Mouse (Mus musculus): ENCODE measurements around the gene Tmem72.
A peak's percentile ranks its signal among the peaks of the same experiment; 100 is the strongest.

The Tmem72 gene

DNA sequence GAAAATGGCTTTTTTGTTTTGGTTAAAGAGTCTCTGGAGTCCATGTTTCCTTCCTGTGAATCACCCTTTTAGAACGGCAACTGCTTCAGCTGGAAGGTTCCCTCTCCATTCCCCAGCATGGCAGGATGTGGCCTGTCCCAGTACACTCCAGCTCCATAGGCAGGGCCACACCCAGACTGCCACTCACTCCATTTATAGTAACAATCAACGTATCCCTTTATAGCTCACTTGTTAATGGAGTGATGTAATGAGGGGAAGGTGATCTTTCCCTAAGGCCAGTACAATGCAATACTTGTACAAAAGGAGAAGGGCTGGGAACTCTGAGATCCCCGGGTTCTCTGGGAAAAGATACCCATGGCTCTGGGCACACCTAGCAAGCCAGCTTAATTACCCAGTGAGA is 72.4 kb downstream of the Tmem72 start:
- no peak for DNase-seq

- no peak for DNase-seq
Observed at GRCm38 (mm10) chr6:116643881-116644280, 72.8 kb downstream of the Tmem72 start.

GRCm38 (mm10) chr6:116642942-116643341 is 73.8 kb downstream of the Tmem72 start:
- DNase-seq: no peak

DNA sequence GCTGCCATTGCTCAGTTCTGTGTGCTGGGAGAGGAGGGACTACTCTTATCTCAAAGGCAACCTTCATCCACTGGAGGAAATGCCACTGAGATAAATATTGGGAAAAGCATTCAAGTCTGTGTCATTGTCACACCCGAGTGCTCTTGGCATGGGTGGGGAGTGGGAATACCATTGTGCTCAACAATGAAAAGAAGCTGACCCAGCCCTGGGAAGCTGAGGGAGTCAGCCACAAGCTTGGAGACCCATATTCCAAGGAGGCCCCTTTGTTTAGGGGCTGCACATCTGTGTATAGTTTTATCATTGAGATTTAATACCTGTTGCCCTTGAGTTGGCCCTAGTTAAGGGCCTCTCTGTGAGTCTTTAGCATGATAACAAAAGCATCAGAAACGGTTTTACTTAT is 77.0 kb downstream of the Tmem72 start:
- DNase-seq: no peak

GRCm38 (mm10) chr6:116638871-116639270 is 77.8 kb downstream of the Tmem72 start:
- no peak for DNase-seq

DNA sequence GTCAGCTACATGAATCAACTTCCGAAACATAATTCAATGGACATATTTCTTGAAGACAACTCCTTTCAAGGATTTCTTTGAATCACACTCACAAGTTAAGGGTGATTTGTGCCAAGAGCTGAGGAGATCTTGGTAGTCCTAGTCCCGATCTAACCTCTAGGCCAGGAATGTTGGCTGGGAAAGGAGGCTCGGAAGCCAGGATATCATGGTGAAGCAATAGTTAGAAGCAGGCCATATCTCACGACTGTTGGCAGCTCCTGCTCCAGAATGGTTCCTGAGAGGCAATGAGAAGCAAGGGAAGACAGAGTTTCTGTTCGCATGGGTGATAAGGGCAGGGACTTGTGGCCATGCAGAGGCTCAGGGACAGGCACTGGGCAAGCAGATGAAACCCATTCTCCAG is 79.2 kb downstream of the Tmem72 start:
- DNase-seq: no peak

DNA sequence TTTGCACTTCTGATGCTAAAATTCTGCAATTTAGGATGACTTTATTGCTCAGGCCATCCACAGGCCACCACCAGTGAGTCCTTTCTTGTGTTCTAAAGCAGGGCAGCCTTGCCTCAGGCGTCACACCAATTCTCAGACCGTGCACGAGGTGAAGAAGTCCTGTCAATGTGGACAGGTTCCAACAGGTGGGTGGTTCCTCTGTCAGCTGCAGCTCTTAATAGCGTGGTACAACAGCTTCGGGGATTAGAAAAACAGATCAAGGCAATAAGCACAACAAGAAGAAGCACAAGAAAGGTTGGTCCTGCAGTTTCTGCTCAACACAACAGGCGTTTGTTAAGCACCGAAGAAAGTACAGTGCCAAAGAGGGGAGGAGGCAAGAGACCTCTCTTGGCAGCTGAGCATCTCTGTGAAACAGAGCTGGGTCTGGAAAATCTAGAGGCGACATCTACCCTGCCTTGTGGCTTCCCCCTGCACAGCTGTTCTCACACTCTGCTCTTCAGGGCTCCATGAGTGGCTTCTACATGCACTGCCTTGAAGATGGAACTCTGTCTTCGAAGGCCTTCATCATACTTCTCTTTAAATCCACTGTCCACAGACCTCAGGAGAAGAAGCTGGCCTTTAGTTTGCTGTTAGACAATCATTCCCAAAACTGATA is 80.0 kb downstream of the Tmem72 start:
- no peak for DNase-seq

DNA sequence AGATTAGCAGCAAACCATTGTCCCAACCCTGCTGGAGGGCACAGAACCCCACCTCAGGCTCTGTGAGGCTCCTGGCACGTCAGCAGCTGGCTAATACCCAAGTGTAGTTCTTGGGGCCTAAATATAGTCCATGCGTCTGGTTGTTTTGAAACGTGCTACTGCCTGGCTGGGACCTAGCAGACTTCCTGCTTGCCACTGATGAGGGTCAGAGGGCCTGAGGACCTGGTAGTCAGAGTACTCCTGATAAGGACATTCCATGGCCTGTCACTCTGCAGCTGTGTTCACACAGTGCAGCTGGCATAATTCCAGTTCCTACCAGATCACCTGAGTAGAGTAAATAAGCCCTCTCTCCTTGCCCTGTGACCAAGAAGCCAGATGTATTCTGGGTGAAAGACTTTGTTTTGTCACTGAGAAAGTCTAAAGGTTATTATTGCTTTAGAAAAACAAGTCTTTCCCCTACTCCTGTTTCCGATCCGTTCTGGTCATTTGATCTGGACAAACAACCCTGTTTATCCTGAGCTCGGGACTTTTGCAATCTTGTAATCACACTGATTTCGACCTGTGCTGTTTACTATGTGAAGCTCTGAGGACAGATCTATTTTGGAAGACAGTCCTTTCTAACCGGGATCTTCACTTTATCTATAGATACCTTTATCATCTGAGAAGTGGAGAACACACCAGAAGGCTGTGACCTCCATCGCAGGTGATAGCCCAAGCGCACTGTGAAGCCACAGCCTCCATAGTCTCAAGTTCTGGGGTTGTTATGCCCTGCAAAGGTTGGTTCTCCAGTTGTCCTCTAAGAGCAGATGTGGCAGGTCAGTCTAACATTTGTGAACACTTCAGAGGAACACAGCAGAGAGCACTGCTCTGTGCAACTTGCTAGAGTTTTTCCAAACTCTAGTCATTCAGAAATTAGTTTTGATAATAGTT is 81.2 kb downstream of the Tmem72 start:
- no peak for DNase-seq

GRCm38 (mm10) chr6:116633741-116634695 is 82.7 kb downstream of the Tmem72 start:
- no peak for DNase-seq

DNA sequence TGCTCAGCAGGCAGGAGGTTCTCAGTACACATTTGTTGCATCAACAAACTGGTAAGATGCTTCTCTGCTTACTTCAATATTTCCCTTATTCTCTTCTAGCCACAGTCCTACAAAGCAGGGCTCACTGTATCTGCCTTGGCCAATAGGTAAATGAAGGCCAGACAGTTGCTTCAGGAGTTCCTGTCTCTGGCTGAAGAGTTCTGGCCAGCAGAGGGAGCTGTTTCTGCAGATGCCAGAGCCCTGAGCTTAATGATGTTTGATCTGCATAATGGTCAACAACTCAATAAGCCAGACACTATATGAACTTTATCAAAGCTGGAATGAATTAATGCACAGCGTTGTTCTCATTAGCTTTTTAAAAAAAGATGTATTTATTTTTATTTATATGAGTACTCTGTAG is 84.6 kb downstream of the Tmem72 start:
- DNase-seq: peak; percentile 80

GRCm38 (mm10) chr6:116629766-116630165 is 86.9 kb downstream of the Tmem72 start:
- DNase-seq: no peak

All from thymus, postnatal 14 days (tissue).